Mouse (Mus musculus) heart, embryonic 11.5 days (tissue): ENCODE results near the gene Galnt2. TPM values are rescaled to one million over a fixed set of nuclear protein-coding genes. Genes with fewer than 3 reads are reported as not detected.

Source experiments
- polyA plus RNA-seq: library from polyadenylated mRNA; unstranded; fragments of >200 nt; fragmentation: Nextera tagmentation; extraction: Ambion mirVana; gene quantifications from 2 replicates; pipeline ENCODE4 v1.2.1, GENCODE M21; 2014

Gene Galnt2
- polyA plus RNA-seq, 1 experiment from 2014 or later = 63.2 TPM

Other genes starting within 250 kb of the Galnt2 start
- gene Abcb10, start 248.3 kb upstream of the Galnt2 start, polyA plus RNA-seq = 36.2 and 38.4 TPM in 2 replicates
- 31.2 and 32.0 TPM in 2 replicates for gene Taf5l, start 210.0 kb upstream of the Galnt2 start, polyA plus RNA-seq
- gene Urb2, start 209.9 kb upstream of the Galnt2 start, polyA plus RNA-seq = 6.0 and 6.5 TPM in 2 replicates
- 1.9 and 2.4 TPM in 2 replicates for gene Pgbd5, start 208.3 kb downstream of the Galnt2 start, polyA plus RNA-seq